Mouse (Mus musculus) ES-Bruce4 (cell line): ENCODE data around the gene Sult2b1. TPM values are rescaled to one million over a fixed set of nuclear protein-coding genes. Genes with fewer than 3 reads are reported as not detected.
A peak's percentile ranks its signal among the peaks of the same experiment; 100 is the strongest.

Experiments used
- H3K27ac ChIP-seq: 2 replicates; pipeline ENCODE4 v1.5.1; 2012; ENCODE audit warnings: low read length, inconsistent platforms; ENCODE audit not compliant: insufficient read depth
- H3K27me3 ChIP-seq: 2 replicates; pipeline ENCODE4 v1.6.1; 2012; ENCODE audit warnings: mild to moderate bottlenecking, low read length, inconsistent platforms; ENCODE audit not compliant: control insufficient read depth, poor library complexity, insufficient read depth, severe bottlenecking
- H3K36me3 ChIP-seq: 2 replicates; pipeline ENCODE4 v1.6.1; 2012; ENCODE audit warnings: inconsistent platforms, mild to moderate bottlenecking, low read length, moderate library complexity; ENCODE audit not compliant: control insufficient read depth, poor library complexity, insufficient read depth, severe bottlenecking
- H3K4me1 ChIP-seq: one replicate; pipeline ENCODE4 v1.8.1; 2011; ENCODE audit warnings: low read length; ENCODE audit not compliant: control insufficient read depth, insufficient read depth
- H3K4me3 ChIP-seq: 2 replicates; pipeline ENCODE4 v1.5.1; 2011; ENCODE audit warnings: low read depth, mild to moderate bottlenecking, low read length
- H3K9ac ChIP-seq: 2 replicates; pipeline ENCODE4 v1.6.1; 2012; ENCODE audit warnings: low read depth, mild to moderate bottlenecking, inconsistent platforms; ENCODE audit not compliant: poor library complexity, severe bottlenecking
- H3K9me3 ChIP-seq: replicated peaks from 2 replicates; pipeline ENCODE4 v1.6.1; 2012; ENCODE audit warnings: mild to moderate bottlenecking, low read length, inconsistent platforms; ENCODE audit not compliant: control insufficient read depth, poor library complexity, insufficient read depth, severe bottlenecking
- CTCF ChIP-seq: IDR thresholded peaks from one replicate; pipeline ENCODE4 v1.8.1; 2011; ENCODE audit warnings: low read depth, low read length
- EP300 ChIP-seq: IDR thresholded peaks from 2 replicates; pipeline ENCODE4 v1.6.1; 2011; ENCODE audit warnings: low read depth, low read length; ENCODE audit not compliant: insufficient read depth
- POLR2A ChIP-seq: IDR thresholded peaks from one replicate; pipeline ENCODE4 v1.8.1; 2011; ENCODE audit warnings: low read length; ENCODE audit not compliant: insufficient read depth
- polyA plus RNA-seq: library from polyadenylated mRNA; stranded (reverse); fragments of >200 nt; gene quantifications from 2 replicates; pipeline ENCODE4 v1.2.4, GENCODE M21; 2011; ENCODE audit warnings: low read depth; ENCODE audit not compliant: missing spikeins, insufficient read depth, insufficient read length

Gene Sult2b1
- polyA plus RNA-seq, 1 experiment = 6.4 TPM

- Histone ChIP-seq H3K4me3 (no peak overlapping the region), H3K36me3 (no peaks in the 10 kb centered on the region), H3K27ac (no peak overlapping the region), H3K9ac (no peak overlapping the region), H3K4me1 (peaks cover 6% of the 10 kb centered on the region), H3K9me3 (no peaks in the 10 kb centered on the region), H3K27me3 (no peaks in the 10 kb centered on the region)
- TF ChIP-seq POLR2A (no peak), EP300 (no peak), CTCF (no peak)
Measured at GRCm38 (mm10) chr7:45744387-45744786, 40.1 kb downstream of the Sult2b1 start.

GRCm38 (mm10) chr7:45742338-45742737 lies 42.1 kb downstream of the Sult2b1 start:
- Histone ChIP-seq H3K4me3 (peak overlapping the region; percentile 63), H3K9ac (peak overlapping the region; percentile 10; the same call in 1 of the 2 replicates), H3K27me3 (no peaks in the 10 kb centered on the region), H3K36me3 (no peaks in the 10 kb centered on the region), H3K4me1 (peaks cover 4% of the 10 kb centered on the region), H3K9me3 (no peaks in the 10 kb centered on the region), H3K27ac (no peak overlapping the region)
- TF ChIP-seq EP300 (no peak), CTCF (peak; percentile 33)

- Histone ChIP-seq H3K4me3 (peak overlapping the region; percentile 63), H3K9ac (peak overlapping the region; percentile 10; the same call in 1 of the 2 replicates), H3K27ac (no peak overlapping the region), H3K4me1 (peaks cover 2% of the 10 kb centered on the region), H3K27me3 (no peaks in the 10 kb centered on the region), H3K36me3 (no peaks in the 10 kb centered on the region), H3K9me3 (no peaks in the 10 kb centered on the region)
- TF ChIP-seq POLR2A (peak; percentile 63), EP300 (no peak)
Measured at GRCm38 (mm10) chr7:45741777-45742176, 42.7 kb downstream of the Sult2b1 start.

GRCm38 (mm10) chr7:45741308-45741707 lies 43.2 kb downstream of the Sult2b1 start:
- no peak overlapping the region for H3K27ac ChIP-seq
- H3K4me1 ChIP-seq = peaks cover 2% of the 10 kb centered on the region
- H3K27me3 ChIP-seq = no peaks in the 10 kb centered on the region
- TF ChIP-seq CTCF (no peak), POLR2A (no peak), EP300 (no peak)
- H3K9ac ChIP-seq = peak overlapping the region; percentile 10; the same call in 1 of the 2 replicates
- peak overlapping the region; percentile 63 for H3K4me3 ChIP-seq
- H3K9me3 ChIP-seq = no peaks in the 10 kb centered on the region
- no peaks in the 10 kb centered on the region for H3K36me3 ChIP-seq

GRCm38 (mm10) chr7:45739820-45740219 lies 44.6 kb downstream of the Sult2b1 start:
- H3K36me3 ChIP-seq = no peaks in the 10 kb centered on the region

GRCm38 (mm10) chr7:45739162-45739763 lies 45.2 kb downstream of the Sult2b1 start:
- H3K4me3 ChIP-seq = no peak overlapping the region
- peak; percentile 69 for TF ChIP-seq CTCF
- TF ChIP-seq POLR2A = no peak
- H3K27me3 ChIP-seq = no peaks in the 10 kb centered on the region
- no peak overlapping the region for H3K27ac ChIP-seq
- H3K9ac ChIP-seq = no peak overlapping the region
- H3K9me3 ChIP-seq = no peaks in the 10 kb centered on the region
- no peaks in the 10 kb centered on the region for H3K36me3 ChIP-seq
- peaks cover 3% of the 10 kb centered on the region for H3K4me1 ChIP-seq

More at GRCm38 (mm10) chr7:45739820-45740219, 44.6 kb downstream of the Sult2b1 start:
- Histone ChIP-seq H3K4me3 (no peak overlapping the region), H3K9ac (no peak overlapping the region), H3K9me3 (no peaks in the 10 kb centered on the region), H3K27me3 (no peaks in the 10 kb centered on the region), H3K4me1 (peaks cover 3% of the 10 kb centered on the region), H3K27ac (no peak overlapping the region)
- TF ChIP-seq EP300 = no peak
- no peak for TF ChIP-seq POLR2A
- TF ChIP-seq CTCF = no peak
